Mouse (Mus musculus) kidney, adult 2 months (tissue): ENCODE data around the gene Cldn12.

Experiments used
- CTCF ChIP-seq: fragments of 200-500 bp; conservative IDR thresholded peaks from 2 replicates; pipeline ENCODE4 v1.5.1; 2011; ENCODE audit warnings: low read depth, mild to moderate bottlenecking, control low read depth, low read length, moderate library complexity, mixed read lengths; ENCODE audit not compliant: insufficient read depth, insufficient read length
- POLR2A ChIP-seq: fragments of 200-500 bp; IDR thresholded peaks from one replicate; pipeline ENCODE4 v1.6.1; 2011; ENCODE audit warnings: low read depth, low read length, control low read depth

DNA sequence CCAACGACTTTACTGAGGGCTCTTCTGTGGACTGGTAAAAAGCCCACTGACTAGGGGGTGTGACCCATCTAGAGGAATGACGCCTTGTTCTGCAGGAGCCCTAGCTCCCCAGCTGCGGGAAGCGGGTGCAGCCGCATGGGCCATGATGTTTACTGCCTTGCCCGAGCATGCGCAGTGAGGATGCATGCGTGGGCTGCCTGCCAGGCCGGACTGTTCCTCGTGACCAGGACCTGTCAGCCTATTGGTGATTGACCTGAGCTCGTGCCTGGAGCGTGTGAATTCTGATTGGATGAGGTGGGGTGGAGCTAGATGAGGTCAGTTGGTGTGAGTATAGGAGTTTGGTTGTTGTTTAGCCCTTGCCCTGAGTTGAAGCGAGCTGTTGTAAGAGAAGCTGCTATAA, 10.3 kb downstream of the Cldn12 start:
- TF ChIP-seq CTCF (no peak), POLR2A (no peak)
